8 mouse cellular contexts compared by ENCODE assay signal in the genomic region with DNA sequence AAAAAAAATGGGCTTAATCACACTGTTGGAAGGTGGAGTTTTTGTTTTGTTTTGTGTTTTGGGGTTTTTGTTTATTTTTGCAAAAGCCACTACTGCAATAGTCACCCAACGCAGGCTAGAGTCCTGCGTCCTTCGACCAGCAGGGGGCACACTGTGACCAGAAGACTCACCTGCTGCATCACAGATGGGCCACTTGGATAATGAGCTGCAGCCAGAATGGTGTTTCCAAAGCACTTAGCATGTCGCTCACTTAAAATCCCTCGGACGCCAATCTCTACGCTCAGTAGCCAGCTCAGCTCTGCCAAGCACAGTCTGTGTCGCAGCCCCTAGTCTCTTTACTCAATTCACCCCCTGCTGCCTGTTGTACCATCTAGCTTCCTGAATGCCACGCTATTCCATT. TPM values are rescaled to one million over a fixed set of nuclear protein-coding genes. Genes with fewer than 3 reads are reported as not detected.
DNase-seq lines count a peak whose midpoint lies in the region; ATAC-seq and TF ChIP-seq lines count a peak whose summit lies in the region.
"Had no signal": no experiment of that assay in that cellular context is flagged by ENCODE, and none has a peak within 500 bp of the region (broad histone marks: within the 10 kb centered on the region; RNA-seq: fewer than 3 reads in every experiment).

No protein-coding gene starts in this region.

- no peak overlapping the region for H3K9ac ChIP-seq in MEL (ENCODE audit: control insufficient read depth, low read depth, low read length, poor library complexity, severe bottlenecking)
- no peak overlapping the region for H3K9ac ChIP-seq in embryonic facial prominence, embryonic 14.5 days (ENCODE audit: low read depth, low read length)
- no peak overlapping the region for H3K9ac ChIP-seq in heart, embryonic 16.5 days (ENCODE audit: low read length)

- peak; percentile 89 for TF ChIP-seq RAD21 in MEL (IDR thresholded peaks at IDR 0.05; ENCODE audit: low read depth, low read length)

- no peaks in the 10 kb centered on the region for H3K4me1 ChIP-seq in MEL (ENCODE audit: control insufficient read depth in 1 of 2, insufficient read depth in 2 of 2, low read length in 2 of 2)
- 0 out of 2 replicates have a peak, but pooled peaks cover 6% of the 10 kb centered on the region for H3K4me1 ChIP-seq in embryonic facial prominence, embryonic 14.5 days (ENCODE audit: control insufficient read depth, insufficient read depth, low read length)
- peaks cover 13% of the 10 kb centered on the region for H3K4me1 ChIP-seq in heart, embryonic 16.5 days (ENCODE audit: control insufficient read depth, insufficient read depth, low read length)
- H3K4me1 ChIP-seq: megakaryocyte, embryonic 14.5 days had no signal

- peak; percentile 64 to 95 (median 87) for TF ChIP-seq CTCF in MEL (IDR thresholded peaks at IDR 0.05 in 2 of 3, conservative IDR thresholded peaks at IDR 0.05 in 1 of 3; ENCODE audit: control insufficient read depth in 1 of 3, insufficient read depth in 1 of 3, low read depth in 2 of 3, low read length in 3 of 3, poor library complexity in 1 of 3, severe bottlenecking in 1 of 3)

- DNase-seq in MEL (ENCODE audit: low read depth, low spot score), result peak; percentile 65
- DNase-seq in adrenal gland, postnatal 14 days, result peak; percentile 83
- peak; percentile 84 for DNase-seq in embryonic facial prominence, embryonic 14.5 days (ENCODE audit: low spot score)
- DNase-seq in layer of hippocampus, adult 18-20 months (ENCODE audit: low spot score in 2 of 2), result peak; percentile 29 to 71
- peak; percentile 76 for DNase-seq in lung, postnatal 10 days
- DNase-seq in right cerebral cortex, postnatal 25 days, result peak; percentile 41

- 23% methylated on average over 9 of the region's 9 CpGs for WGBS in embryonic facial prominence, embryonic 14.5 days
- 23% methylated on average over 9 of the region's 9 CpGs for WGBS in heart, embryonic 16.5 days

- ATAC-seq in embryonic facial prominence, embryonic 14.5 days (ENCODE audit: low read depth), result 0 out of 2 replicates have a peak, but pooled peaks have one; percentile 53
- ATAC-seq in heart, embryonic 16.5 days (replicated peaks; ENCODE audit: extremely low read depth, insufficient read depth, low FRiP score), result peak; percentile 43; the same call in 1 of the 2 replicates

- no peaks in the 10 kb centered on the region for H3K79me2 ChIP-seq in MEL (ENCODE audit: control insufficient read depth, insufficient read depth, low read length, poor library complexity)

- H3K27me3 ChIP-seq in MEL (ENCODE audit: control insufficient read depth in 1 of 2, insufficient read depth in 2 of 2, low read length in 2 of 2), result no peaks in the 10 kb centered on the region
- H3K27me3 ChIP-seq in embryonic facial prominence, embryonic 14.5 days (replicated peaks; ENCODE audit: control insufficient read depth, insufficient read depth, low read length), result peaks cover 49% of the 10 kb centered on the region
- peaks cover 8% of the 10 kb centered on the region; the same call in 1 of the 2 replicates for H3K27me3 ChIP-seq in heart, embryonic 16.5 days (ENCODE audit: control insufficient read depth, insufficient read depth, low read length)

- H3K4me2 ChIP-seq in embryonic facial prominence, embryonic 14.5 days (ENCODE audit: low read depth, low read length), result no peak overlapping the region
- no peak overlapping the region for H3K4me2 ChIP-seq in heart, embryonic 16.5 days (ENCODE audit: low read depth, low read length)

- no peak for TF ChIP-seq EP300 in MEL (IDR thresholded peaks at IDR 0.05; ENCODE audit: low read depth in 1 of 2, low read length in 2 of 2)

- TF ChIP-seq POLR2A in MEL (IDR thresholded peaks at IDR 0.05; ENCODE audit: control insufficient read depth in 1 of 2, insufficient read depth in 1 of 2, low read depth in 1 of 2, low read length in 2 of 2, poor library complexity in 1 of 2), result no peak

- no peaks in the 10 kb centered on the region for H3K36me3 ChIP-seq in MEL (ENCODE audit: control insufficient read depth in 1 of 2, insufficient read depth in 2 of 2, low read length in 2 of 2)
- H3K36me3 ChIP-seq in embryonic facial prominence, embryonic 14.5 days (ENCODE audit: control insufficient read depth, insufficient read depth, low read length), result no peaks in the 10 kb centered on the region
- H3K36me3 ChIP-seq in heart, embryonic 16.5 days (ENCODE audit: control insufficient read depth, insufficient read depth), result peaks cover 29% of the 10 kb centered on the region

- no peaks in the 10 kb centered on the region for H3K9me3 ChIP-seq in MEL (replicated peaks; ENCODE audit: insufficient read depth, low read length)
- no peaks in the 10 kb centered on the region for H3K9me3 ChIP-seq in embryonic facial prominence, embryonic 14.5 days (ENCODE audit: control insufficient read depth, low read length)
- no peaks in the 10 kb centered on the region for H3K9me3 ChIP-seq in heart, embryonic 16.5 days (replicated peaks; ENCODE audit: control insufficient read depth, low read length)

- H3K27ac ChIP-seq in MEL (ENCODE audit: control insufficient read depth, low read depth, low read length), result no peak overlapping the region
- no peak overlapping the region for H3K27ac ChIP-seq in embryonic facial prominence, embryonic 14.5 days (replicated peaks; ENCODE audit: low read depth, low read length)
- H3K27ac ChIP-seq in heart, embryonic 16.5 days (ENCODE audit: low read length), result peak overlapping the region; percentile 30; the same call in 1 of the 2 replicates

- no peak overlapping the region for H3K4me3 ChIP-seq in MEL (ENCODE audit: control insufficient read depth in 1 of 2, insufficient read depth in 1 of 2, low read depth in 2 of 2, low read length in 2 of 2)
- no peak overlapping the region for H3K4me3 ChIP-seq in embryonic facial prominence, embryonic 14.5 days (ENCODE audit: low read depth, low read length)
- no peak overlapping the region for H3K4me3 ChIP-seq in heart, embryonic 16.5 days (ENCODE audit: low read length)
- H3K4me3 ChIP-seq: megakaryocyte, embryonic 14.5 days had no signal

TF ChIP-seq in MEL, 35 proteins besides CTCF, POLR2A, EP300 and RAD21:
- TF ChIP-seq ZC3H11A (IDR thresholded peaks at IDR 0.05; ENCODE audit: low read depth, low read length), result peak; percentile 97
- TF ChIP-seq SMC3 (IDR thresholded peaks at IDR 0.05; ENCODE audit: low read depth, low read length), result peak; percentile 98
- no peak for TF ChIP-seq RCOR1 (IDR thresholded peaks at IDR 0.05; ENCODE audit: low read depth, low read length)

RNA-seq across cellular contexts. Expression of a gene that starts 57.5 kb away (rescaled TPM):
- 0.03 and 0.04 TPM in 2 replicates for total RNA-seq in MEL (2012; rRNA removed)
- under 1 TPM in 1 of 2 experiments, not detected in 1; 0.19 TPM for polyA plus RNA-seq in MEL (2012; ENCODE audit: insufficient read depth in 1 of 2, insufficient read length in 2 of 2, low read depth in 1 of 2, low replicate concordance in 2 of 2, missing spikeins in 1 of 2)
- 4.3 and 4.5 TPM in 2 replicates for total RNA-seq in adrenal gland, postnatal 14 days (2021)
- 3.5 and 4.1 TPM in 2 replicates for polyA plus RNA-seq in embryonic facial prominence, embryonic 14.5 days (2014; fragmentation: Nextera tagmentation; extraction: Ambion mirVana)
- polyA plus RNA-seq in heart, embryonic 16.5 days (2015; fragmentation: Nextera tagmentation; extraction: Ambion mirVana), result 38.5 and 43.2 TPM in 2 replicates
- total RNA-seq in layer of hippocampus, adult 18-20 months (2021), result under 1 TPM; 0.25 to 0.27 TPM
